Mouse (Mus musculus): ENCODE measurements at regions not wholly inside any gene's neighbourhood (a gene's known extent, or its start where the extent isn't known, plus 50 kb on each side); places are given as distances from the start of the nearest gene placed in this dataset.
A peak's percentile ranks its signal among the peaks of the same experiment; 100 is the strongest.
"Not testable (repeated sequence)": the region's sequence is repeated elsewhere in the genome, so short reads cannot be mapped to it uniquely, and the experiment has no call there.

DNA sequence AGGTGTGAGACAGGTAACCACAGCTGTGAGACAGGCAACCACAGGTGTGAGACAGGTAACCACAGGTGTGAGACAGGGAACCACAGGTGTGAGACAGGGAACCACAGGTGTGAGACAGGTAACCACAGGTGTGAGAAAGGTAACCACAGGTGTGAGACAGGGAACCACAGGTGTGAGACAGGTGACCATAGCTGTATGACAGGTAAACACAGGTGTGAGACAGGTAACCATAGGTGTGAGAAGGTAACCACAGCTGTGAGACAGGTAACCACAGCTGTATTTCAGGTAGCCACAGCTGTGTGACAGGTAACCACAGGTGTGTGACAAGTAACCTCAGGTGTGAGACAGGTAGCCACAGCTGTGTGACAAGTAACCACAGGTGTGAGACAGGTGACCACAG is 265.5 kb downstream of the Dysf start:
- peaks cover 14% of the 10 kb centered on the region for H3K4me1 ChIP-seq
- DNase-seq (ENCODE audit: low spot score), result peak; percentile 59
- H3K4me3 ChIP-seq; H3K36me3 ChIP-seq; H3K9me3 ChIP-seq; H3K27ac ChIP-seq; H3K27me3 ChIP-seq (ENCODE audit: insufficient read depth, poor library complexity, severe bottlenecking): not testable (repeated sequence)

GRCm38 (mm10) chr6:84272520-84273311 is 264.3 kb downstream of the Dysf start:
- Histone ChIP-seq H3K27me3 (ENCODE audit: insufficient read depth, poor library complexity, severe bottlenecking) (peaks cover 15% of the 10 kb centered on the region), H3K27ac (no peak overlapping the region), H3K36me3 (no peaks in the 10 kb centered on the region), H3K4me1 (peaks cover 14% of the 10 kb centered on the region), H3K4me3 (no peak overlapping the region), H3K9me3 (no peaks in the 10 kb centered on the region)
- 76% methylated on average over 6 of the region's 6 CpGs for WGBS
- DNase-seq (ENCODE audit: low spot score), result peak; percentile 55

- Histone ChIP-seq H3K27me3 (ENCODE audit: insufficient read depth, poor library complexity, severe bottlenecking) (peaks cover 22% of the 10 kb centered on the region), H3K9me3 (no peaks in the 10 kb centered on the region), H3K4me1 (peaks cover 14% of the 10 kb centered on the region), H3K27ac (no peak overlapping the region), H3K36me3 (no peaks in the 10 kb centered on the region), H3K4me3 (no peak overlapping the region)
- DNase-seq (ENCODE audit: low spot score), result peak; percentile 36
- WGBS, result 72% methylated on average over 6 of the region's 6 CpGs
Observed at GRCm38 (mm10) chr6:84271966-84272365, 263.6 kb downstream of the Dysf start.

- Histone ChIP-seq H3K4me1 (peaks cover 14% of the 10 kb centered on the region), H3K27ac (no peak overlapping the region)
Observed at GRCm38 (mm10) chr6:84271441-84271840, 263.1 kb downstream of the Dysf start.

DNA sequence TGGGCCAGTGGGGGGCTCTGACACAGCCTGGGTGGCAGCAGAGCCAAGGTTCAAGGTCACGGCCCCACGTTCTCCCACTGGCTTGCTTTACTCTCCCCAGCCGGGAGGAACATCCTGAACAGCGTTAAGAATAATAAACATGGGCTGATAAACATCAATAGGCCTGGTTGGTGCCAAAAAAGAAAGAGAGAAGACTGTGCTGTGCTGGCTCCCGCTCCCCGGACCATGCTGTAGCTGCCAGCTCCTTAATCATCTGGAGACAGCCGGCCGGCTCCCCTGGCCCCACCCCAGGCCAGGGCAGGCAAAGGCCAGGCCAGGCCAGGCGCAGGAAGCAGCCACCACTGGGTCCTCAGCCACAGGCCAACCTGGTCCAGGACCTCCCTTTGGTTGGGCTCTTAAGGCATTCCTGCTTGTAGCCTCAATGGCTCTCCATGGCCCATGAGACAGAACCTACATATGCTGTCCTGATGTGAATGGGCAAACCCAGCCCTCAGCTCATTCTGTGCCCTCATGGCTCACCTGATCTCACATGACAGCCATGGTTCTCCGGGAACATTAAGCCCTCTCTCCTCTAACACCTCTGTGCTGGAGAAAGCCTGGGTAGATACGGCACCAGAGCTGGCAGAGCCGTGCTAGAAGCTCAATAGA is 262.3 kb downstream of the Dysf start:
- 0 out of 2 replicates have a peak overlapping the region, but pooled peaks have one; percentile 36 for H3K27ac ChIP-seq

More at GRCm38 (mm10) chr6:84271441-84271840, 263.1 kb downstream of the Dysf start:
- Histone ChIP-seq H3K4me3 (no peak overlapping the region), H3K9me3 (no peaks in the 10 kb centered on the region), H3K27me3 (ENCODE audit: insufficient read depth, poor library complexity, severe bottlenecking) (peaks cover 26% of the 10 kb centered on the region), H3K36me3 (no peaks in the 10 kb centered on the region)
- no peak for DNase-seq (ENCODE audit: low spot score)
- whole genome bisulfite sequencing, result 73% methylated on average over 3 of the region's 3 CpGs

GRCm38 (mm10) chr6:84269478-84269877 is 261.1 kb downstream of the Dysf start:
- DNase-seq (ENCODE audit: low spot score), result peak; percentile 55
- WGBS, result 89% methylated on average over 4 of the region's 4 CpGs
- peaks cover 14% of the 10 kb centered on the region for H3K4me1 ChIP-seq
- H3K27ac ChIP-seq, result no peak overlapping the region
- H3K9me3 ChIP-seq, result no peaks in the 10 kb centered on the region
- H3K4me3 ChIP-seq, result no peak overlapping the region
- H3K36me3 ChIP-seq, result no peaks in the 10 kb centered on the region
- H3K27me3 ChIP-seq (ENCODE audit: insufficient read depth, poor library complexity, severe bottlenecking), result peaks cover 32% of the 10 kb centered on the region

More for the DNA sequence above, 262.3 kb downstream of the Dysf start:
- peaks cover 14% of the 10 kb centered on the region for H3K4me1 ChIP-seq
- H3K27me3 ChIP-seq (ENCODE audit: insufficient read depth, poor library complexity, severe bottlenecking), result peaks cover 29% of the 10 kb centered on the region
- no peak overlapping the region for H3K4me3 ChIP-seq
- WGBS, result 46% methylated on average over 12 of the region's 12 CpGs
- H3K9me3 ChIP-seq, result no peaks in the 10 kb centered on the region
- peak; percentile 74 for DNase-seq (ENCODE audit: low spot score)
- H3K36me3 ChIP-seq, result no peaks in the 10 kb centered on the region

DNA sequence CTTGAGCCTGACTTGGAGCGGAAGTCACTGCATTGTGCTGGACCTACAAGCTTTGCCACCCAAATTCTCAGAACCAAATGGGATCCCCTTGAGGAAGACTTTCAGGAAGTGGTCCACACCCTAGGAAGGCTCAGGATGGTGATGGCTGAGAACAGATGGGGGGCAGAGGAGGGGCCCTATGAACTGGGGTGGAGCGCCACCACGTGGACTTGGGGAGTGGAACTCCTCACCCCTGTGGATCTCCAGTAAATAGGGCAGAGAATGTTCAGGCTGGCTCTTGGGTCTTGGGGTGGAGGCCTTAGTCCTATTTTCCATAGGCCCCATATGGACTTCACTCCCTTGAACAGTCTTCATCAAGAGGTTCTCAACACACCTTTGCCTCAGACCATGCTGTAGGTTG is 260.6 kb downstream of the Dysf start:
- no peaks in the 10 kb centered on the region for H3K36me3 ChIP-seq

DNA sequence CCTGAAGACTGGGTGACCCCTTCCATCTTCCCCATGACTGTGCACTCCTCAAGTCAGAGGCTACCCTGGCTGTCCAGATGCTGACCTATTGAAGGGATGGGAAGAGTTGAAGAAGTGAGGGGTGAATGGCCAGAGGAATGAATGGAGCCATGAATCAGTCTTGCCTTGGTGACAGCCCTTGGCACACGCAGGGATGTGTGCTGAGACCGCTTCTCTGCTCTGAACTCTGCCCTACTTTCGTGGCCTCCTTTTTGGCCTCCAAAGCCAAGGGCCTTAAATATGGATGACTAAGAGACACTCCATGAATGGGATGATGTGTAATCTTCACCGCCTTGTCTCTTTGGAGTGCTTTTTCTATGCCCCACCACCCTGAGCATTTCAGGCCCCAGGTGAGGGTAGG is 259.7 kb downstream of the Dysf start:
- WGBS, result 91% methylated on average over 4 of the region's 4 CpGs
- peaks cover 14% of the 10 kb centered on the region for H3K4me1 ChIP-seq

More for the DNA sequence above, 260.6 kb downstream of the Dysf start:
- WGBS, result 51% methylated on average over 3 of the region's 3 CpGs
- DNase-seq (ENCODE audit: low spot score), result no peak
- H3K27ac ChIP-seq, result no peak overlapping the region
- no peaks in the 10 kb centered on the region for H3K9me3 ChIP-seq
- peaks cover 35% of the 10 kb centered on the region for H3K27me3 ChIP-seq (ENCODE audit: insufficient read depth, poor library complexity, severe bottlenecking)
- peaks cover 14% of the 10 kb centered on the region for H3K4me1 ChIP-seq
- no peak overlapping the region for H3K4me3 ChIP-seq

DNA sequence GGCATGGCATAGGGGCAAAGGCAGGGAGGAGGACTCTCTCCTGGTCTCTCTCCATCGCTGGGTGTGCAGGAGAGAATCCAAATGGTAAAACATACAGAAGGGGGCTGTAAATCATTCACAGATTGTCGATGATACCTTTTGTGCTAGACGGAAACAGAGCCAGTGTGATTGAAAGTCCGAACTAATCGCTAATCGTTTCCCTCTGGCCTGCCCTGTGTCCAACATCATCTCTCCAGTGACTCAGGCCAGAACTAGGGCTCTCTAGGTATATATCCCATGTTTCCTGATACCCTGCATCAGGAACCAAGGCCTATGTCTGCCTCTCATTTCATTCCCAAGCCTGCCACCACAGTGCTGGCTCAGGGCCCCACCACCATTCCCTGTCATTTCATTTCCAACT is 259.1 kb downstream of the Dysf start:
- Histone ChIP-seq H3K9me3 (no peaks in the 10 kb centered on the region), H3K4me3 (no peak overlapping the region), H3K27ac (no peak overlapping the region), H3K4me1 (peaks cover 14% of the 10 kb centered on the region), H3K36me3 (no peaks in the 10 kb centered on the region), H3K27me3 (ENCODE audit: insufficient read depth, poor library complexity, severe bottlenecking) (peaks cover 39% of the 10 kb centered on the region)
- peak; percentile 28 for DNase-seq (ENCODE audit: low spot score)
- WGBS, result 87% methylated on average over 6 of the region's 6 CpGs

More for the DNA sequence above, 259.7 kb downstream of the Dysf start:
- Histone ChIP-seq H3K4me3 (no peak overlapping the region), H3K27ac (no peak overlapping the region), H3K27me3 (ENCODE audit: insufficient read depth, poor library complexity, severe bottlenecking) (peaks cover 35% of the 10 kb centered on the region), H3K9me3 (no peaks in the 10 kb centered on the region), H3K36me3 (no peaks in the 10 kb centered on the region)
- DNase-seq (ENCODE audit: low spot score), result peak; percentile 42

- H3K36me3 ChIP-seq, result no peaks in the 10 kb centered on the region
- no peak overlapping the region for H3K4me3 ChIP-seq
- no peak for DNase-seq (ENCODE audit: low spot score)
- H3K4me1 ChIP-seq, result peaks cover 11% of the 10 kb centered on the region
- WGBS, result 79% methylated on average over 13 of the region's 13 CpGs
- peaks cover 42% of the 10 kb centered on the region for H3K27me3 ChIP-seq (ENCODE audit: insufficient read depth, poor library complexity, severe bottlenecking)
- H3K27ac ChIP-seq, result no peak overlapping the region
- H3K9me3 ChIP-seq, result no peaks in the 10 kb centered on the region
Observed at GRCm38 (mm10) chr6:84266736-84267135, 258.3 kb downstream of the Dysf start.

DNA sequence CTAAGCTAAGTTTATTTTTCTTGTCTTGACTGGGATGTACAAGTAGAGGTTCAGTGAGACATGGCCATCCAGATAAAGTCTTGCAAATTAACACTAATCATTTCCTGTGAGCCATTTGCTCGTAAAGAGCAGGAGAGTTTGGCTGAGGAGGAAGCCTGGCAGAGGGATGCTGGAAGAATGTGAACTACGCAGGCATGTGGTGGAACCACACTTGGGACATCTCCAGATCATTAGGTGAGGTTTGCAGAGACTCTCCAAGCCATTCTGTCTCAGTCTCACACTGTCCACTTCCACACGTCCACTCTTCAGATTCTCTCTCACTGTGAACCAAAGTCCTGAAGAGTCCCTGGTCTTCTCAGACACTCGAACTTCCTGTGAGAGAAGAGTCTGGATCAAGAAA is 256.3 kb downstream of the Dysf start:
- Histone ChIP-seq H3K4me3 (no peak overlapping the region), H3K36me3 (no peaks in the 10 kb centered on the region), H3K27ac (no peak overlapping the region), H3K4me1 (no peaks in the 10 kb centered on the region), H3K27me3 (ENCODE audit: insufficient read depth, poor library complexity, severe bottlenecking) (peaks cover 42% of the 10 kb centered on the region; the same call in 1 of the 2 replicates), H3K9me3 (no peaks in the 10 kb centered on the region)
- DNase-seq (ENCODE audit: low spot score), result no peak
- WGBS, result 77% methylated on average over 4 of the region's 4 CpGs

GRCm38 (mm10) chr6:84263686-84264085 is 255.3 kb downstream of the Dysf start:
- peaks cover 47% of the 10 kb centered on the region for H3K27me3 ChIP-seq (ENCODE audit: insufficient read depth, poor library complexity, severe bottlenecking)

DNA sequence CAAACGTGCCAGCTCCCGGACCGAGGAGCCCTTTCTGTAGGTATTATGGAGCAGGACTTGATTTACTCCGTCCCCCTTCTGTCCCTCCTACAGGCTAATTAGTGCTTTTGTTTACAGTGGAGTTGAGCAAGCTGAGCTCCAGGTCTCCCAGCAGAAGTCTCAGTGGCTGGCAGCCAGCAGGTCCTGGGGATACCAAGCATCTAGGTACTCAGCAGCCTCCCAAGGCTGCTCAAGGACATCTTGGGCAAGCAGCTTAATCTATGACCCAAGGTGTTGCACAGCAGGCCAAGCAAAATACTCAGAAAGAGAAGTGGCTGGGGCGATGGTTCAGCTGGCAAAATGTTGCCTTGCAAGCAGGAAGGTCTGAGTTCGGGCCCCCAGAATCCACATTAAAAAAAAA is 254.4 kb downstream of the Dysf start:
- Histone ChIP-seq H3K36me3 (no peaks in the 10 kb centered on the region), H3K27ac (no peak overlapping the region), H3K9me3 (no peaks in the 10 kb centered on the region), H3K27me3 (ENCODE audit: insufficient read depth, poor library complexity, severe bottlenecking) (peaks cover 41% of the 10 kb centered on the region), H3K4me3 (no peak overlapping the region), H3K4me1 (no peaks in the 10 kb centered on the region)
- DNase-seq (ENCODE audit: low spot score), result no peak
- 46% methylated on average over 6 of the region's 6 CpGs for WGBS

More at GRCm38 (mm10) chr6:84263686-84264085, 255.3 kb downstream of the Dysf start:
- Histone ChIP-seq H3K36me3 (no peaks in the 10 kb centered on the region), H3K27ac (no peak overlapping the region), H3K4me3 (no peak overlapping the region), H3K4me1 (no peaks in the 10 kb centered on the region), H3K9me3 (no peaks in the 10 kb centered on the region)
- DNase-seq (ENCODE audit: low spot score), result no peak
- 53% methylated on average over 2 of the region's 2 CpGs for WGBS
